Mouse (Mus musculus) thymus, adult 2 months (tissue): ENCODE results near the gene Dxo. TPM values are rescaled to one million over a fixed set of nuclear protein-coding genes. Genes with fewer than 3 reads are reported as not detected.
"Not testable (repeated sequence)": the region's sequence is repeated elsewhere in the genome, so short reads cannot be mapped to it uniquely, and the experiment has no call there.

Source experiments
- DNase-seq: peaks from one replicate; pipeline ENCODE4 v3.0.0; 2021
- H3K27ac ChIP-seq: fragments of 200-500 bp; 2 replicates; pipeline ENCODE4 v1.5.1; 2012; ENCODE audit warnings: low read length, control low read depth; ENCODE audit not compliant: control insufficient read depth, insufficient read depth
- H3K27me3 ChIP-seq: fragments of 200-500 bp; 2 replicates; pipeline ENCODE4 v1.6.1; 2012; ENCODE audit warnings: mild to moderate bottlenecking, low read length, moderate library complexity, mixed read lengths; ENCODE audit not compliant: control insufficient read depth, insufficient read depth
- H3K36me3 ChIP-seq: fragments of 200-500 bp; 2 replicates; pipeline ENCODE4 v1.6.1; 2012; ENCODE audit warnings: mild to moderate bottlenecking, low read length, moderate library complexity; ENCODE audit not compliant: control insufficient read depth, insufficient read depth
- H3K4me1 ChIP-seq: fragments of 200-500 bp; replicated peaks from 2 replicates; pipeline ENCODE4 v1.6.1; 2012; ENCODE audit warnings: low read length; ENCODE audit not compliant: control insufficient read depth, insufficient read depth
- H3K4me3 ChIP-seq: fragments of 200-500 bp; 2 replicates; pipeline ENCODE4 v1.5.1; 2012; ENCODE audit warnings: mild to moderate bottlenecking, low read length, control low read depth, moderate library complexity; ENCODE audit not compliant: control insufficient read depth, insufficient read depth
- CTCF ChIP-seq: fragments of 200-500 bp; IDR thresholded peaks from 2 replicates; pipeline ENCODE4 v1.5.1; 2012; ENCODE audit warnings: mild to moderate bottlenecking, control low read depth, low read length, moderate library complexity, borderline replicate concordance; ENCODE audit not compliant: control insufficient read depth, poor library complexity, insufficient read depth; ENCODE audit errors: extremely low read depth
- POLR2A ChIP-seq: fragments of 200-500 bp; IDR thresholded peaks from 2 replicates; pipeline ENCODE4 v1.6.1; 2012; ENCODE audit warnings: mild to moderate bottlenecking, low read length, control low read depth, moderate library complexity; ENCODE audit not compliant: control insufficient read depth, poor library complexity, insufficient read depth; ENCODE audit errors: extremely low read depth
- WGBS: fragments of 180-500 bp; shearing (Covaris S2); methylation state at CpG from one replicate; pipeline ENCODE4 v1.1.7; 2018; 5-methylcytosine and 5-hydroxymethylcytosine counted together
- polyA plus RNA-seq: library from polyadenylated mRNA; depleted of rRNA; stranded (reverse); fragments of >200 nt; gene quantifications from 2 replicates; pipeline ENCODE4 v1.2.3, GENCODE M21; 2012

Dxo gene
- polyA plus RNA-seq, 1 experiment = 115 TPM

DNA sequence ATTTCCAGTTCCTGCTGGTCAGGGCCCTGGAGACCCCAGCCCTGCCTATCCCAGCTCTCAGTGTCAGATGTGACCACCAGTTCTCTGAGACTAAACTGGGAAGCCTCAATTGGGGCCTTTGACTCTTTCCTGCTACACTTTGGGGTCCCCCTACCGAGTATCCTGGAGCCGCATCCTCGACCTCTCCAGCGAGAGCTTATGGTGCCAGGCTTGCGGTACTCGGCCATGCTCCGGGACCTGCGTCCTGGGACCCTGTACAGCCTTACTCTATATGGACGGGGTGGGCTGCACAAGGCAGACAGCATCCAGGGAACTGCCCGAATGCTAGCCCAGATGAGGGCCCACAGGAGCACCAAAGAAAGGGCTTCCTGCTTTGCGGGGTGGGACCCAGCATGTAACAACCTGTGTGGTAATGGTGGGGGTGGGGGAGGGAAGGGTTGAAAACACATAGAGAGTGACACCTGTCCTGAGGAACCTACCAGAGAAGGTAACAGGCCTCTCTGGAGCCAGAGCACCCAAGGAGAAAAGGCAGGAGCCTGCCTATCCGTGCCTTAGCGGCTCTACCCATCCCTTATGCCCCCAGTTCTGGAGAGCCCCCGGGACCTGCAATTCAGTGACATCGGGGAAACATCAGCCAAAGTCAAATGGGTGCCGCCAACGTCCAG is 37.8 kb upstream of the Dxo start:
- H3K4me1 ChIP-seq = no peaks in the 10 kb centered on the region
- H3K4me3 ChIP-seq = no peak overlapping the region
- 95% methylated on average over 17 of the region's 17 CpGs for WGBS
- no peaks in the 10 kb centered on the region for H3K27me3 ChIP-seq
- no peak for TF ChIP-seq POLR2A
- no peak for TF ChIP-seq CTCF
- H3K36me3 ChIP-seq = no peaks in the 10 kb centered on the region
- no peak overlapping the region for H3K27ac ChIP-seq
- no peak for DNase-seq

DNA sequence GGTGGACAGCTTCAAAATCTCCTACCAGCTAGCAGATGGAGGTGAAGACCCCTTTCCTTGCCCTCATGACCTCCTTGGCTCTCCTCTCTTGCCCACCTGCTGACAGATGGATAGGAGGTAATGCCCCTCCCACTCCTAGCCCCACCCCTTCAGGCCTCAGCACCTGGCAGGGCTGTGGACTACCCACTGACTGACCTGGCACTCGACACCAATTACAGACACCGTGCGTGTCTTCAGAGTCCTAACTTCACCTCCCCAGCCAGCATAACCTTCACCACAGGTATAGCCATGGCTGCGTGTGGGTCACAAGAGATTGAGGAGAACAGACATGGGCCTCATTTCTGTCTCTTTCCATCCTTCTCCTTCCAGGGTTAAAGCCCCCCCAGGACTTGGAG is 37.3 kb upstream of the Dxo start:
- H3K36me3 ChIP-seq = no peaks in the 10 kb centered on the region
- no peak overlapping the region for H3K27ac ChIP-seq
- TF ChIP-seq CTCF = no peak
- no peak for TF ChIP-seq POLR2A
- H3K4me1 ChIP-seq = no peaks in the 10 kb centered on the region
- no peak for DNase-seq
- 89% methylated on average over 4 of the region's 4 CpGs for WGBS
- no peak overlapping the region for H3K4me3 ChIP-seq
- H3K27me3 ChIP-seq = no peaks in the 10 kb centered on the region

DNA sequence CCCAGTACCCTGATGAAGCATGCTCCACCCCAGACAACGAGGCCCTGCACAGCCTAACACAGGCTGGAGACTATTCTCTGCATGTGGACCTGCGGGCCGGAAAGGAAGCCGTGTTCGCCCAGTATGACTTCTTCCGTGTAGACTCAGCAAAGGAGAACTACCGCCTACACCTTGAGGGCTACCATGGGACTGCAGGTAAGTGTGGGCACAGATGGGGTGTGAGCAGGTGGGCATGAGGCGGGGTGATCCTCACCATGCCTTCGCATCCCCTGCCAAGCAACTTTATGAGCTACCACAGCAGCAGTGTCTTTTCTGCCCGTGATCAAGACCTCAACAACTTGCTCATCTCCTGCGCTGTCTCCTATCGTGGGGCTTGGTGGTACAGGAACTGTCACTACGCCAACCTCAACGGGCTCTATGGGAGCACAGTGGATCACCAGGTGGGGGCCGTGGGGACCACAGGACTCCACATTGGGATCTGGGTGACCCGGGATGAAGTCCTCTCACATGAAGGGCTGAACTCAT is 36.0 kb upstream of the Dxo start:
- not testable (repeated sequence) for H3K4me1 ChIP-seq, H3K36me3 ChIP-seq, H3K4me3 ChIP-seq, H3K27me3 ChIP-seq, H3K27ac ChIP-seq, DNase-seq
- 92% methylated on average over 16 of the region's 16 CpGs for WGBS

DNA sequence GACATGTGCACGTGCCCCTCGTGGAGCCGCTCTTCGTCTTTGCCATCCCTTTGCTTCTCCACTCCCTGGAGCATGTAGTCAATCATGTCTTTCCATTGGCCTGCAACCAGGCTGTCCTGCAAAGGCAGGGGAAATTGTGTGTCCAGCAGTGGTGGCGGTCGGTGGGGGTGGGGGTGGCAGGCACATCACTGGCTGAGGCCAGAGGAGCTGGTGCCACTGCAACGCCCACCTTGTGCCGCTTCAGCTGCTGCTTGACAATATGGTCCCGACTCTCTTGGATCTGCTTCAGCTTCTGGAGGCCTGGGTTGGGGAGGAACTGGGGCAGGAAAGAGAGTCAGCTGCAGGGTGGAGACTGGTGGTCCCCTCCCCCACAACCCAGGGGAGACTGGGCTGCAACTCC is 34.1 kb upstream of the Dxo start:
- H3K27ac ChIP-seq, H3K4me1 ChIP-seq, H3K4me3 ChIP-seq: not testable (repeated sequence)

DNA sequence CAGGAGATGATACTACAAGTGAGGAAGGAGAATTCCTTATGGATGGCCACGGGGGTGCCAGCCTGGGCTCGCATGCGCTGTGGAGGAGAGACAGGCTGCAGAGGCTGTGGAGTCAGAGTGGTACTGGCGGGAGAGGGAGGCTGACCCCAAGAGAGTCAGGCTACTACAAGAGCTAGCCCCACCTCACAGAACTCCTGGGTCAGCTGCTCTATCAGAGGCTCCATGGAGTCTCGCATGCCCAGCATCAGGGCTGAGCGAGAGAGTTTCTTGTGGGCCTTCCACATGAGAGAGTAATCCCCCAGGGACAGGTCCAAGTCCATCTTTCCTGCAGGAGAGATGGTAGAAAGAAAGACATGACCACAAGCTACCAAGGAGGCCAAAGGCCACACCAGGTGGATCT is 33.5 kb upstream of the Dxo start:
- WGBS = 89% methylated on average over 6 of the region's 6 CpGs
- H3K27ac ChIP-seq, H3K27me3 ChIP-seq, H3K4me3 ChIP-seq, DNase-seq, H3K4me1 ChIP-seq, H3K36me3 ChIP-seq: not testable (repeated sequence)

More for the DNA sequence above, 34.1 kb upstream of the Dxo start:
- 93% methylated on average over 9 of the region's 9 CpGs for WGBS
- not testable (repeated sequence) for H3K36me3 ChIP-seq, DNase-seq, H3K27me3 ChIP-seq

DNA sequence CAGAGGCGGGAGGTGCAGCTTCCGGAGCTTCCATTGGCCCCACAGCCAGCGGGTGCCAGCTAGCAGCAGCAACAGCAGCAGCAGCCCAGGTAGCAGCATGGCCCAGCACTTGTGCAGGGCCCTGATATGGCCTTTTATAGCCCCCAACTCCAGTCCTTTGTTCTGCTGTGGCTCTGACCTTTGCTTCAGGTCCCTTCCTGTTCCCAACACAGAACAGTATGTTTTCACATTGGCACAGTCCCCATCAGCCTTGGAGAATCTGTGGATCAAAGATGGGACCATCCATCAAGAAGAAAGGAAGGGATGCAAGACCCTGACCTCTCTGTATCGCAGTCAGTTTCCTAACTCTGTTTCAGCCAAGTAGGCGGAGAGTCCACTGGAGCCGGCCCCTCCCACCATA is 32.5 kb upstream of the Dxo start, which contains the start of gene Cyp21a1:
Gene Cyp21a1, minus strand, starts transcription at position 261 of the 400 bp plus-strand sequence.
- H3K4me3 ChIP-seq, H3K27ac ChIP-seq, H3K36me3 ChIP-seq, H3K27me3 ChIP-seq, H3K4me1 ChIP-seq, DNase-seq: not testable (repeated sequence)
- WGBS = 95% methylated on average over 6 of the region's 6 CpGs

DNA sequence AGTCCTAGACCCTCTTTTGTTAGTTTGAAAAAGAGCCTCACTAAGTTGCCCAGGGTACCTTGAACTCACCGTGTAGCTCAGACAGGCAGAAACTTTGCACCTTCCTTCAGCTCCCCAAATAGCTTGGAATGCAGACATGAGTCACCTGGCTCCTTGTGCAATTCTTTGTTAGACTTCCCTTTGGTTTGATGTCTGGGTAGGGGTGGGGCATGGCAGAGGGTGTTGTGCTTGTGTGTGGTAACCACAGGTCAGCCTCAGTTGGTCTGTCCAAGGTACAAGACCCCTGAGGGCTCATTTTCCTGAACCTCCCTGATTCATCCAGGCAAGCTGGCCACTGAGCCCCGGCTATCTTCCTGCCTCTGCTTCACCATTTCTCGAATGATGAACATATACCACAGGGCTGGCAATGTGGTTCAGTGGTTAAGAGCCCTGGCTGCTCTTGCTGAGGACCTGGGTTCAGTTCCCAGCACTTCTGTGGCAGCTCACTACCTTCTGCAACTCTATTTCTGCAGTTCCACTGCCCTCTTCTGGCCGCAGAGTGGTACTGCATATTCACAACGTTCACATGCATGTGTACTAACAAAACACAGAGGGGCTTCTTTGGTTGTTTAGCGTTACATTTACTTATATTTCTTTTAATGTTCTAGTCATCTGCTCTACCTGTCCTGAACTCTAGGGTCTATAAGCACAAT is 31.8 kb upstream of the Dxo start:
- H3K27me3 ChIP-seq = no peaks in the 10 kb centered on the region

More for the DNA sequence above, 31.8 kb upstream of the Dxo start:
- H3K4me3 ChIP-seq = no peak overlapping the region
- no peak for DNase-seq
- no peaks in the 10 kb centered on the region for H3K4me1 ChIP-seq
- WGBS = 80% methylated on average over 6 of the region's 6 CpGs
- no peak overlapping the region for H3K27ac ChIP-seq
- TF ChIP-seq CTCF (peak; percentile 32; the same call in 1 of the 2 replicates), POLR2A (no peak)
- no peaks in the 10 kb centered on the region for H3K36me3 ChIP-seq
